Mouse (Mus musculus): Measurements from ENCODE around the gene Exog.

The Exog gene

DNA sequence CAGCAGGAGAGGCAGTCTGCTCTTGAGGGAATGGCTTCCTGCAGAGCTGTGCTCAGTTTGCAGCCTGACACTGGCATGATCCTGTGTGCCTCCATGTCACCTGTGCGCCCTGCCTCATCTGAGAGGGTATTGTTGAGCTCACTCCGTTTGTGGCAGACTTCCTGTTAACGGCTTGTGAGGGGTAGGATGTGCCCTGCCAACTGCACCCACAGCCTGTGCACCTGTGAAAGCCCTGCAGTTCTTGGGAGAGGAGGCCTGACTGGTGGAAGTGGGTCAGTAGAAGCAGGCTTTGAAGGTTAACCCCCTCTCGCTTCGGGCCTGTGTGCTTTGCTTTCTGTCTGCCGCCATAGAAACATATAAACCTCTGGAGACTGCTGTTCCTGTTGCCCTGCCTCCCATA, 20.3 kb downstream of the Exog start:
- DNase-seq, result no peak

DNA sequence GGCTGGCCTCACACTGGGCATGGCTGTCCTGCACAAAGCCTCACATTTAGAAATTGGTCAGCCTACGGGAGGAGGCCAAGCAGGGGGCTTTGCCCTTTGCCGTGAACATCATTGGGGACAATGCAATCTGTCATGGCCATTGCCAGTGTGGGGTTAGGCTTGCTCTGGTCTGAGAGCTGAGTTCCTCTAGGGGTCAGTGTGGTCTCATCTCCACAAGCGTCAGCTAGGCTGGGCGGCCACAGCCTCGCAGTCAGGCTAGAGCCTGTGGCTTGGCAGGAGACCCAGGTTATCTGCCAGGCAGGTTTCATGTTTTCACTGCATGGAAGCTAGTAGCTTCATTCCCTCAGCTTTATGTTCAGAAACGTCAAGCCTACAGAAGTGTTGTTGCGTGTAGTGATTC, 20.9 kb downstream of the Exog start:
- DNase-seq, result no peak

DNA sequence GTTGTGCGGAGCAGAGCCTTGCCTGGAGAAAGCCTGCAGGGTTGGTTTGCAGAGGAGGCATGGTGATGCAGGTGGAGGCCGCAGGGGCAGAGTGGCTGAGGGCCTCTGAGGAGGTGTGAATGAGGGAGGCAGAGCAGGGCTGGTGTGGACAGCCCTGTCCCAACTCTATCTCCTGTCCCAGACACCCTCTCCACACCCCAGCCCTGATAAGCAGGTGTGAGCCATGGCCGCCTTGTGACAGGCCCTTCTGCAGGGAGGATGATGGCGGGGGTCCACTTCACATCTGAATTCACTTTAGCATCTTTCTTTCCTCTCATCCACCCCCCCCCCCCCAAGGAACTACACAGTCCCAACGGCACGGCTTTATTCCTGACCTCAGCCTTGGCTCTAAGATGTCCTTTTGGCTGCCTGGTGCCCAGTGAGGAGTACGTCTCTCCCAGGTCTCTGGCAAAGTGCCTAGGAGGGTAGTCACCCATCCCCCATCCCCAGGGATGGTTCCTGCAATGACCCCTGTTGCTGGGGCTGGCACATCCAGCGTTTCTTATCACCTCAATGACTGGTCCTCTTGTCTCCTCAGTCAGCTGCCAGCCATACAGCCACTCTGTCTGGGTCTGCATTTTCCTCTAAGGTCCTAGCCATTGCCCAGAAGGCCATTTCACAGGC, 25.1 kb downstream of the Exog start:
- DNase-seq, result no peak

DNA sequence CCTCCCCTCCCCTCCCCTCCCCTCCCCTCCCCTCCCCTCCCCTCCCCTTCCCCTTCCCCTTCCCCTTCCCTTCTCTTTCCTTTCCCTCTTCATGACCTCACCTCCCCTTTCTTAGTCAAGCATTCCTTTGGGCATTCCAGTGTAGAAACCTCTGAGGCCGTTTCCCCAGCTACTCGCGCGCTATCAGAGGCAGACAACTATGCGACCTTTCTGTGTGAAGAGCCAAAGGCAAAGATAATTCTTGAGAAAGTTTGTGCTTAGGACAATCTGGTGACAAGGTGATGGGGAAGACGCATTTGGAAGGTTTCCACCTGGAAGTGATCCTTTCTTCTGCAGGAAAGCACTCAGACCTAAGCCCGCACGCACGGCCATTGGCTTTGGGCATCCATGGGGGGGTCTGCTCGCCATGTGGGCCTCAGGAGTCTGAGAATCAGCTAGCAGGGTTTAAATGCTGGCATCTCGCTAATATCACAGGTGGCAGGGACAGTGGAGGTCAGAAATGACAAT, 27.7 kb downstream of the Exog start:
- no peak for DNase-seq

GRCm38 (mm10) chr9:119473011-119473410, 28.3 kb downstream of the Exog start:
- DNase-seq, result no peak

DNA sequence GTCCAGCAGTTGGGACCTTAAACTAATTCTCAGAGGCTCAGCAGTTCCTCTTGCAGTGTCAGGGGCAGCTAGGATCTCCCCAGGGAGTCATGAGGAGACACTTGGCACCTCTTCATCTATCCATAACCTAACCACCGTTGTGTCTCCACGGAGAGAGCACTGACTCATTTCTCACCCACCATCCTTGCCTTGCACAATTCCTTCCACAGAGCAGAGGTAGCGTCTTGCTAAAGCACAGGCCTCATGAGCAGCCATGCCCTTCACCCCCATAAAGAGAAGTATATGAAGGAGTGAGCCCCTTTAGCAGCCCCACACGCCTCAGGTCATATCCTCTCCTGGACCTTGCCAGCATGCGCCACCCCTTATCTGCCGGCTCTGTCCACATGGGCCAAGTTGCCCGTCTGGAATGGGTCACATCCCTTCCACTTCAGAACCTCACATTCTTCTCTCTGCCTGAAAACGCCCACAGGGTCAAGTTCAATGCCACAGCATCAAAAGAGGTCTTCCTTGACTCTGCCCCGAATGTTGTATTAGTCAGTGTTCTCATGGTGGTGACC, 28.9 kb downstream of the Exog start:
- no peak for DNase-seq

DNA sequence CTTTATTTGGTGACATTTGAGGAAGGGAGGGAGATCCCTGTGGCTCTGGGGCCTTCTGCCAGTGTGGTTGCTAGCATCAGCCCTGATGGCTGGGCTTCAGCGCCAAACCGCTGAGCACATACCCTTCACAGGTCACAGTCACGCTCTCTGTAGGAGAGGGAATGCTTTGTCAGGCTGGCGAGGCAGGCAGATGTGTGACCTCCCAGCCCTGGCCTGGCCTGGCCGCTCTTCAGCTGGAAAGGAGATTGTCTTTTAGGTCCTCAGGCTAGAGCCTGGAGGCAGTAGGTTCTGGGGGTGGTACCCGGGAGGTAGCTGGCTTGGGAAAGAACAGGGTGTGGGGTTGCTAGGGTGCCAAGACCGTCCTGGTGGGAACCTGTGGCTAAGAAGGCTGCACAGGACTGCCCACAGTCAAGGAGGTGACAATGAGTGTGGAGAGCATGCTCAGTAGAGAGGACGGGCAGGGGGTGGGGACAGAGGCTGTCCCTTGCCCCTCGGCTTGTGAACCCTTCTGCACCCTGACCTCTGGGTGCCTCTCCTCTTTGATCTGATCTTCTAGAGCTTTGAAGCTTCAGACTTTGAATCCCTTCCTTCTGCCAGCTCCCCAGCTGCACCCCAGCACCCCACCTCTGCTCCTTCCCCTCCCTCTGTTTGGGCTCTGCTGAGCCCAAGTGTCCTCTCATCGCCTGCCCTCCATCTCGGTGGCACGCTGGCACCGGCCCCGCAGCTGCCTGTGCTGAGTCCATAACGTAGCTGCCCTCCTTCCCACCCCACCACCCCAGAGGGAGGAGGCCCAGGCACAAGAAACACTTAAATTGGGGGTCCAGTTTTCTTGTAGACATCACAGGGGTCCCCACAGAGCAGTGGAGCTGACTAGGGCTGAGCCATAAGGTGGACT, 30.2 kb downstream of the Exog start:
- no peak for DNase-seq

DNA sequence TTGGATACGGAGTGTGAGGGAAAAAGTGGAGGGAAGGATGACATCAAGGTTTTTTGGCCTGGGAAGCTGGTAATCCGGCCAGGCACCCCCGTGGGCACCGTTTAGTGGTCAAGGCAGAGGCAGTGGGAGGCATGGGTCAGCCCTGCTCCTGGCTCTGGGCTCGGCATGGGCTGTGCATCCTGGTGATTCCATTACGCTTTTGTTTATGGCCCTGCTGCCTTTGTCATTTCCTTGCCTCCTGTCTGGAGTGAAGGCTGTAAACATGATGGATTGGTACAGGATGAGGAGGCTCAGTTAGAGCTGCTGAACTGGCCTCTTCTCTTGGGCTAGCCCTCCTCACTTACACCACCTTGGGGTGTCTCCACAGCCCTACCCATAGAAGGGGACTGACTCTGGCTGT, 33.0 kb downstream of the Exog start:
- DNase-seq, result no peak

- DNase-seq, result no peak
These were observed 33.6 kb downstream of the Exog start for GRCm38 (mm10) chr9:119478345-119478744.

DNA sequence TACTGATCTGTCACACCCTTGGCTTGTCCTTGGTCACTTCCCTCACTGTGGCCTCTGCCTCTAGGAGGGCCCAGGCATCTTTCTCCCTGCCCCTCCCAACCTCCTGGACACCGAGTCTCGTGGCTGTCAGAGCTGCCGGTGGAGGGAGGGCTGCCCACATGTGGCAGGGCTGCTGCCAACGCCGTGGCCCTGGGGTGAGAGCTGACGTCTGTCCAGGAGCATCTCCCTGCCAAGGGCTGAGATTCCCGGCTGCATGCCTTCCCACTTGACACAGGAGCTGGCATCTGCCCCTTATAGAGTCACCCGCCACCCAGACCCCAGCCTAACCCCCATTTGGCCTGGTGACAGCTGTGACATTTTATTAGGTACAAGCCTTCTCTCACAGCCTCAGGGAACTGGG, 34.6 kb downstream of the Exog start:
- no peak for DNase-seq

- DNase-seq, result no peak
These were observed 36.9 kb downstream of the Exog start for GRCm38 (mm10) chr9:119481612-119482011.

DNA sequence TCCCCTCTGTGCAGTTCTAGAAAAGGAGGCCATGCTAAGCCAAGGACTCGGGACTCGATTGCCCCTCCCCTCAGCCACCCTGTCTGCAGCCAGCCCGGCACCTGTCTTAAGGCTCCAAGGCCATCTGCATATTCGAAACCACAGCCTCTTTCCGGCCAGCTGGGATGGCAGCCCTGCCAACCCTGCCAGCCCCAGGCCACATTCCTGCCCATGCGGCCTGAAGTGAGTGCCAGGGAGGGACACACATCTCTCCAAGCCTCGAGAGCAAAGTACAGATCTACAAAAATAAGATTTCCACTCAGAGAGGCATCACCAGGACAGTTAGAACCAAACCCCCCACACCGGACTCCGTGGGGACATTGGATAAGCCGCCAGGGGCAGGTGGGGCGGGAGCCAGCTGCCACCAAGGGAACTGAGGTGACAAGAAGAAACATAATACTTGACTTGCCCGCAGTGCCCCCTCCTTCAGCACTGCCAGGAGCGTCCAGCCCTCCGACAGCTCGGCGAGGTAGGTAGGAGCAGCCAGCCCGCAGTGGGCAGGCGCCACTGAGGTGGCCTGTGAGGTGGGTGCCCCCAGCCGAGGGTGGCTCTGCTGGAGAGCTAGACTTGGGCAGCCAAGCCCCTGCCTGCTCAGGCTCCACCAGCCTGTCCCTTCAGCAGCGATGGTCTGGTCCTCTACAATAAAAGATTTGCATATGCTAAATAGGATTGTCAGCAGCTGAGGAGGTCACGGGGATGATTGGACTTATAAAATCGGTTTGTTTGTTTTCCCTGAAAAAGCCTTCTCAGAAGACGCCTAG, 39.0 kb downstream of the Exog start:
- DNase-seq, result no peak

DNA sequence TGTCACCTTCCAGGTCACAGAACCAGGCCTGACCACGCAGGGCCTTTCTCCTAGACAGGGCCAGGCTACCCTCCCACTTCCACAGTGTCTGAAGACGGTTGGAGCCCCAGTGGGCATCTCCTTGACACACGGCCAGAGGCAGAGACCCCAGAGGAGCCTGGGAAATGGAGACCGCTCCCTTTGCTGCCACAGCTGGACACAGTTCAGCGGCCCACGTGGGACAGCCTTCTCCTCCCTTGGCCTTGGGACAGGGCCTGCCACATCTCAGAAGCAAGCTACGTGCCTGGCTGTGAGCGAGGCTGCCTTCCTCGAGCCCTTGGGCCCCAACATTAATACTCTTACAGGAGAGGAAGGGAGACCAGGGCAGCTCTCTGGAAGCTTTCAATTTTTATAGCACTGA, 39.7 kb downstream of the Exog start:
- no peak for DNase-seq

GRCm38 (mm10) chr9:119484868-119485267, 40.1 kb downstream of the Exog start:
- DNase-seq, result no peak

DNA sequence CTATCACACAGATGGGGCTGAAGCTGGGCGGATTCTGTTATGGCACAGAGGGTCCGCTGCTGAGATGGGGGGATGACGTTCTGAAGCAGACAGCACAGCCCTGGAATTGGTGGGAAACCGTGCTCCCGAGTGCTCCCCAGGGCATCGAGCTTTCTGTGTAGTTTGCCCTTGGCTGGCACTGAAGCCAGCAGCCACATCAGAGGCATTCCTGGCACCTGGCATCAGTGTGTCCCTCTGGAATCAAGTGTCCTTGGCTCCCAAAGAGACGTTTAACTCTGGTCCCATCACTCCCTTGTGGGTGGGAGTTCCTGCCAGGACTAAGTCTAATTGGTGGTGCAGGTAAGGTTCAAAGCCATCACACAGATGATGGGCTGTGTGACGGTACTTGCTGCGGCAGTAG, 51.6 kb downstream of the Exog start:
- DNase-seq, result no peak

DNA sequence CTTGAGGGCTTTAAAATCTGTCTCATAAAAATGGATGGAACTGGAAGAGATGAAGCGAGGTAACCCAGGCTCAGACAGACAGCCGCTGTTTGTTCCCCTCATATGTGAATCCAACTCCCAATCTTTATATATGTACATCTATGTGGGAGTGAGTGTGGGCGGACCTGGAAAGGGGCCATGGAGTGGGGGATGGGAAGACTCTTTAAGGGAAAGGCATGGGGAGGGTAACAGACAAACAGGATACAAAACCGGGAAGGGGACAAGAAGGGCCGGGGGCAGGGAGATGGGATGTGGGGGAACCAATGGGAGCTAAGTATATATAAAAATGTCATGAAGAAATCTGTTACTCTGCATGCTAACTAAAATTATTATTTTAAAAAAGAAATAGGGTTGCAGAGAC, 52.2 kb downstream of the Exog start:
- no peak for DNase-seq

DNA sequence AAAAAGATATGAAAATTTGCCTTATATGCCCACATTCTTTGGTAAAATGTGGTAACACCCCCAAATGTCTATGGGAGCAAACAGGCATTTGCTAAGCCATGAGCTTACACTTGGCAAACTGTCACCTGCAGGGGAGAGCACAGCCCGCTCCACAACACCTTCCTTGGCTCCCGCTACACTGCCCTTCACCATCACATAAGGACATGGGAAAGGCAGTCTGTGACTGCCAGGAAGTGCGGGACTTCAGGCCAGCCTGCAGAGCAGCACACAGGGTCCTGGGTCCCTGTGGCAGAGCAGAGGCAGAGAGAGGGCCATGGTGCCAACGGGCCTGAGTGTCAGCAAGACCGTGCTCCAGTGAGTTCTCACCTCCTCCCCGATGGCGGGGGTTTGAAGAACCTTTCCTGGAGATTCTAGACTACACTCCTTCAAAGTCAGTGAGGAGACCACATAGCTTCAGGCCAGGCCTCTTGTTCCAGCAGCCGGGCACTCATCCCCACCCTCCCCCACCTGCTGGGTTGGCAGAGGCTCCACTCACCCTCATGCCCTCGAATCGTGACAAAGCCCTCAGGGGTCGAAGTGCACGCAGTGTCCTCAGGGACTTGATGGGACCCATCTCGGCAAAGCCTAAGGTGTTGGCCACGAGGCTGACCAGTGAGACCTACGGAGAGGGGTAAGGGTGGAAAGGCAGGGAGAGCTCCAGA, 53.0 kb downstream of the Exog start:
- DNase-seq, result no peak

- no peak for DNase-seq
These were observed 53.5 kb downstream of the Exog start for GRCm38 (mm10) chr9:119498247-119498607.

- DNase-seq, result no peak
These were observed 54.1 kb downstream of the Exog start for GRCm38 (mm10) chr9:119498885-119499284.

- no peak for DNase-seq
These were observed 58.9 kb downstream of the Exog start for GRCm38 (mm10) chr9:119503613-119504012.

- DNase-seq, result no peak
These were observed 60.4 kb downstream of the Exog start for GRCm38 (mm10) chr9:119504981-119505658.

DNA sequence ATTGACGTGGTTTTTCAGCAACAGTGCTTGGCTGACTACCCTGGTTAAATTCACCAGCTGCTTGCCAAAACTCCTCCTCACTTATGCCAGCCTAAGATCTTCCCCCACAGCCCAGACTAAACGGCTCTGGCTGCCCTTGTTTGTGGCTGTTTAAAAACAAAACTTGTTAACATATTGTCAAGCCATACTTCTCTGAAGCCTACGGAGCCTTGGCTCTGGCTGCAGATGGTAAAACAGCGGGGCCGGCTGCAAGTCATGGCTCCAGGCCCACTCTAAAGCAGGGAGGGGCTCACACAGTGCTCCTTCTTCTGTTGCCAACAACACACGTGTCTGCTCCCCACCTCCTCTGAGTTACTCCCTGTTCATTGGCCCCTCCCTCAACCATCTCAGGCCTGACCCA, 66.2 kb downstream of the Exog start:
- no peak for DNase-seq

All from spleen, adult 18-20 months (tissue).